Mouse (Mus musculus) c-Kit-positive CD71-positive TER-119-positive erythroid progenitor cells, embryonic 14.5 days (primary cell): Measurements from ENCODE around the gene Ankrd44.

Experiments
- DNase-seq: peaks from one replicate; pipeline ENCODE4 v3.0.0-alpha.2; 2013; ENCODE audit warnings: low spot score

Gene Ankrd44

DNA sequence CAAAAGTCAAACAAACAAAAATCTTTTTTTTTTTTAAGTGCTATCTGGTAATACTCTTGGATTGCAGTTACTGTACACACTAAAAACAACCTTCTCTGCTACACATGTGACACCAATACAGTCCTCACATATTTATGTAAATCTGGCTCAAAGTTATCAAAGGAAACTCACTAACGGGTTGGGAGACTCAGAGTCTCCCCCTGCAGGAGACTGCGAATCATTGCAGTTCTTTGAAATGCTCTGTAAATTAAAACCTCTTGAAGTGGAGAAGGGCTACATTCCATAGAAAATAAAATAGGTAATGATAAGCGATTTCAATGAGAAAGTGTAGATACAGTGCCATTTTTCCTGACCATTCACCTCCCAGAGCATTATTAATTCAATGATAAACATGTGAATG, 219.6 kb downstream of the Ankrd44 start:
- DNase-seq, result no peak

- no peak for DNase-seq
Measured at GRCm38 (mm10) chr1:54703466-54703865, 222.7 kb downstream of the Ankrd44 start.

DNA sequence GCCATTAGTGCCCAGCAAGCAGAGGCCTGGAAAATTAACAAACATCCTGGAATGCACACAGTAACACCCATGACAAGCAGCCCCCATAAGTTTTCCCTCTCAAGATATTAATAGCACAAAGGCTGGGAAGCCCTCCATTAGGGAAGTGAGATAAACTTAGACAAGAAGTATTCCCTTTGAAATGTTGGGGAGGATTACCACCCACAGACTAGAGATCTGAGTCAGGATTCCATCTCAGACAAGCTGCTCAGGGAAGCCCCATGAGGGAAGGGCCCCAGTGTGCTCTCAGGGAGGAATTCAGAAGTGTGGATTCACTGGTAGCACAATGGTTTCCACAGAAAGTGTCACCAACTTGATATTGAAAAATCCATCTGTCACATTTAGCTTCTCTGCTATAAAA, 223.3 kb downstream of the Ankrd44 start:
- DNase-seq, result no peak

DNA sequence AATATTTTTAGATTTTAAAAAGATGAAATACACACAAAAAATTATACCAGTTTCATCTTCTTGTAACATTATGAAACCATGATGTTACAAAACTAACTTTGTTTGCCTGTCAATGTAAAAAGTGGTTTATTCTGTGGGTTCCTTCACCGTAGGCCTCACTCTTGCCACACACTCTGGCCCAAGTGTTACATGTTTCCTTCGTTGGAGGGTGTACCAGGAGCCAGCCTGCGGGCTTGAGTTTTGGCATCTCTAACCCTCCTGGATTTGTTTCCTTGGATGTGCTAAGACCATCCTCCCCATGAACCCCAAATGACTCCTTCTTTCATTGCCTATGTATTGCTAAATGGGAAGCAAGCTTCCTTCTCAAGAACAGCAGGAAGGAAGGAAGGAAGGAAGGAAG, 230.8 kb downstream of the Ankrd44 start:
- no peak for DNase-seq

- DNase-seq, result no peak
Measured at GRCm38 (mm10) chr1:54691824-54692223, 234.4 kb downstream of the Ankrd44 start.

GRCm38 (mm10) chr1:54690291-54690965, 235.8 kb downstream of the Ankrd44 start:
- DNase-seq, result no peak

DNA sequence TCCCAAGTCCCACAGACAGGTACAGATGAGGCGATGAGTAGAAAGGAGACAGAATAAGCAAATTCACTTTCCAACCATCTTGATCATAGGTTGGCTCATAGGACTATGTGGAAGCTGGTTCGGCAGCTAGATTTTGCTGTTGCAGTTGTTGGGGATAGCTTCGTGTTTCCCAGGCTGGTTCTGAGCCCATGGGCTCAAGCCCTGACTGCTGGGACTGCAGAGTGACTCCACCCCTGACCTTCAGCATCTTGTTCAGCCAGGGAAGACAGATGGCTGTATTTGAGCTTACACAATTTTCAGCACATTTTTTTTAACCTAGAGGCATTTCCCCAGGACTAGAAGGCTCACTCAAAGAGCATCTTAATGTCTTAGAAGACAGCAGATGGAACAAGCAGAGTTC, 237.7 kb downstream of the Ankrd44 start:
- no peak for DNase-seq

DNA sequence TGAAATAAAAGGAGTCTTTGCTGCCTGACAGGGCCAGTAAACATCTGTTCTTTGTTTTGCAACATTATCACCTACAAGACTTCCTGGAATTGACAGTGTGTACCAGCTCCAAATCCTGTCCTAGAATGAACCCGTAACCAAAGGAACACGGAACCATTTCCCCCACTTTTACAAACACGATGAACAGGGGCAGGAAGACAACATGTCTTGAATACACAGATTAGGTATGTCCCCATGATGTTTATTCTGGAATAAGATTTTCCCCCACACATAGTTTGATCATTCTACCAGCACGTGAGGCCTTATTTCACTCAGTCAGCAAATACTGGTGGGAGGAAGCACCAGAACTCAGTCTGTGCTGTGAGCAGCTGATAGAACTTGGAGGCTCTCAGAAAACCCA, 241.9 kb downstream of the Ankrd44 start:
- DNase-seq, result no peak

- no peak for DNase-seq
Measured at GRCm38 (mm10) chr1:54679556-54679955, 246.6 kb downstream of the Ankrd44 start.

DNA sequence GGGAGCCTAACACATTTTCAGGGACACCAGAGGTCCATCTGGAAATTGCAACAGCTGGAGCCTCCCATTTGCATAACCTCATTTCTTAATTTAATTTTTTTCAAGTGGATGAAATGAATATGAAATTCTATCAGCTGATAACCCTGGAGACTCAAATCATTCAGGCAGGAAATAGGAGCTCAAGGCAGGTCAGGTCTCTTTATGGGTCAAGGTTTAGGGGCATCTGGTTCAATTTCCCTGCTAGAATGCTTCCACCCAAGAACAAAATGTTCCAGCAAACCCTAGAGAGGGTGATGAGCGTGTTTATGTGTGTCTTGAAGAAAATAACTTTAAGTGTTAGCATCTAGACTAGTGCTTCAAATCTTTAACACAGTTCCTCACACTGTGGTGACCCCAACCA, 248.2 kb downstream of the Ankrd44 start:
- DNase-seq, result no peak

GRCm38 (mm10) chr1:54675478-54675877, 250.7 kb downstream of the Ankrd44 start:
- DNase-seq, result no peak

DNA sequence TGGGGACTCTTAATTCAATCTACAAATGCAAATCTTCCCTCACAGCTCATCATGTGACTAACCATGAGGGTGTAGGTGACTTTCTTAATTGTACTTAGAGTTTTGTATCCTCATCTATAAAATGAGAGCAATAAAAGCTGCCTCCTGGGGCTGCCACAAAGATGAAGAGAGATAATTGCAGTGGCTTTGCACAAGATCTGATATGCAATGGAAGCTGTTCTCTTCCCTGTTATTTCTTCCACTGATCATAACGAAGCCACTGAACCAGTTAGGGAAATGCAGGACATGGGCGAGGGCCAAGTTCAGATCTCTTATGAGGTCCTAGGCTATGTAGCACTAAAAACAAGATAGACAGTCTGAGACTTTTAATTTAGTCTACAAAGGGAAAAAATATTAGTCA, 258.2 kb downstream of the Ankrd44 start:
- DNase-seq, result no peak

- DNase-seq, result peak; percentile 35
Measured at GRCm38 (mm10) chr1:54665582-54666405, 260.4 kb downstream of the Ankrd44 start.

- no peak for DNase-seq
Measured at GRCm38 (mm10) chr1:54665095-54665494, 261.1 kb downstream of the Ankrd44 start.

- no peak for DNase-seq
Measured at GRCm38 (mm10) chr1:54660674-54661073, 265.5 kb downstream of the Ankrd44 start.

- no peak for DNase-seq
Measured at GRCm38 (mm10) chr1:54658558-54658957, 267.6 kb downstream of the Ankrd44 start.

GRCm38 (mm10) chr1:54648237-54648636, 277.9 kb downstream of the Ankrd44 start:
- no peak for DNase-seq

- no peak for DNase-seq
Measured at GRCm38 (mm10) chr1:54647335-54647745, 278.8 kb downstream of the Ankrd44 start.

- no peak for DNase-seq
Measured at GRCm38 (mm10) chr1:54640184-54640795, 285.9 kb downstream of the Ankrd44 start.

- no peak for DNase-seq
Measured at GRCm38 (mm10) chr1:54639506-54640078, 286.6 kb downstream of the Ankrd44 start.

DNA sequence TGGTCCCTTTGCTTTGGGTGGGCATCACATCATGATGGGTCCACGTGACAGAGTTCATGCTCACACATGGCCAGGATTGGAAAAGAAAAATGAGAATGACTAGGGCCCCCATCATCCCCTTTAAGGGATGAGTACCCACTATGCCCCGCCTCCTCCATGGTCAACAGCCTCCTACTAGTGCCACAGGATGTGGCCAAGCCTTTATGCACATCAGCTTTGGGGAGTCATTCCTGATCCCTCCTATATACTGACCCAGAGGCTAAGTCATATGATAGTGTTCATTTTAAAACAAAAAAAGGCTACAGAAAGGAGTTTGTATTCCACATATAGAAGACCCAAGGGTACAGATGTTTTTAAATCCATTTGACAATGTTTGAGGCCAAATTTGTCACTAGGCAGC, 287.1 kb downstream of the Ankrd44 start:
- no peak for DNase-seq

DNA sequence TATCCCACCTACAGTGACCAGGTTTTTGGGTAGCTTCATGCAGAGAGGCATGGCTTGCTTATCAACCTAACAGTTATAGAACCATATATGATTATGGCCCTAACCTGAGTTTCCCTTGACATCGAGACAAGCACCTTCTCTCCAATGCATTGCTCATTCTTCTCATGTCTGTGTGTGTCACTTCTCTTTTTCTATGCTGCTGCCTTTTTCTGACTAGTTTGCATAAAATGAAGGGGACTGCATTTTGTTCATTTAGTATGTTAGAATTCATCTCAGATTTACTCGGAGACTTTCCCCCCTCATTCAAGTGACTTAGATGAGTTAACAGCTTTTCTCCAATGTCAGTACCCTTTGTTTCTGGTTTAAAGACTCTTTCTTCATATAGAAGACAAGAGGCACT, 288.8 kb downstream of the Ankrd44 start:
- no peak for DNase-seq

GRCm38 (mm10) chr1:54629106-54629505, 297.1 kb downstream of the Ankrd44 start:
- no peak for DNase-seq
